Mouse (Mus musculus): Measurements from ENCODE around the gene Gm13539. TPM values are rescaled to one million over a fixed set of nuclear protein-coding genes. Genes with fewer than 3 reads are reported as not detected.
"Not testable (repeated sequence)": the region's sequence is repeated elsewhere in the genome, so short reads cannot be mapped to it uniquely, and the experiment has no call there.

The Gm13539 gene
- polyA plus RNA-seq (2015; fragmentation: Nextera tagmentation; extraction: Ambion mirVana) = not detected in 2 replicates

- no peak within 1 kb of the TSS for H3K4me2 ChIP-seq (replicated peaks)
Measured at GRCm38 (mm10) chr2:25781957-25782356, at the start of gene Gm13539. TSS of gene Gm13539 (plus strand) at chr2:25782257.

GRCm38 (mm10) chr2:25733199-25733930, 48.7 kb upstream of the Gm13539 start:
- Histone ChIP-seq H3K4me3 (replicated peaks) (no peak overlapping the region), H3K9ac (replicated peaks) (no peak overlapping the region), H3K36me3 (no peaks in the 10 kb centered on the region), H3K4me1 (replicated peaks) (no peaks in the 10 kb centered on the region), H3K4me2 (replicated peaks) (no peak overlapping the region), H3K27ac (no peak overlapping the region), H3K27me3 (no peaks in the 10 kb centered on the region), H3K9me3 (no peaks in the 10 kb centered on the region)
- no peak for ATAC-seq
- WGBS = 68% methylated on average over 2 of the region's 2 CpGs

More at GRCm38 (mm10) chr2:25781957-25782356, at the start of gene Gm13539:
- no peaks in the 10 kb centered on the region for H3K27me3 ChIP-seq
- H3K9me3 ChIP-seq = no peaks in the 10 kb centered on the region
- H3K27ac ChIP-seq = no peak within 1 kb of the TSS
- no peaks in the 10 kb centered on the region for H3K36me3 ChIP-seq
- no peak for ATAC-seq
- H3K4me1 ChIP-seq (replicated peaks) = no peaks in the 10 kb centered on the region
- H3K9ac ChIP-seq (replicated peaks) = no peak within 1 kb of the TSS
- no peak within 1 kb of the TSS for H3K4me3 ChIP-seq (replicated peaks)
- WGBS = 88% methylated on average over 3 of the region's 3 CpGs

- H3K9ac ChIP-seq (replicated peaks); H3K4me3 ChIP-seq (replicated peaks); H3K4me2 ChIP-seq (replicated peaks); H3K27ac ChIP-seq; H3K9me3 ChIP-seq; H3K36me3 ChIP-seq; H3K4me1 ChIP-seq (replicated peaks); ATAC-seq; H3K27me3 ChIP-seq: not testable (repeated sequence)
- 92% methylated on average over 3 of the region's 3 CpGs for WGBS
Measured at GRCm38 (mm10) chr2:25736709-25737108, 45.3 kb upstream of the Gm13539 start, which contains the start of gene Obp2b. TSS of gene Obp2b (plus strand) at chr2:25737009.

GRCm38 (mm10) chr2:25741671-25742070, 40.4 kb upstream of the Gm13539 start:
- no peak overlapping the region for H3K4me2 ChIP-seq (replicated peaks)
- H3K27ac ChIP-seq = no peak overlapping the region
- no peaks in the 10 kb centered on the region for H3K4me1 ChIP-seq (replicated peaks)
- peaks cover 3% of the 10 kb centered on the region; the same call in 1 of the 2 replicates for H3K9me3 ChIP-seq
- H3K9ac ChIP-seq (replicated peaks) = no peak overlapping the region
- no peak overlapping the region for H3K4me3 ChIP-seq (replicated peaks)
- H3K36me3 ChIP-seq = no peaks in the 10 kb centered on the region
- ATAC-seq = no peak
- H3K27me3 ChIP-seq = no peaks in the 10 kb centered on the region
- 53% methylated on average over 1 of the region's 1 CpGs for WGBS

GRCm38 (mm10) chr2:25754201-25754600, 27.9 kb upstream of the Gm13539 start:
- Histone ChIP-seq H3K4me2 (replicated peaks) (no peak overlapping the region), H3K36me3 (no peaks in the 10 kb centered on the region), H3K4me1 (replicated peaks) (no peaks in the 10 kb centered on the region), H3K27ac (no peak overlapping the region), H3K4me3 (replicated peaks) (no peak overlapping the region), H3K9me3 (0 out of 2 replicates have a peak, but pooled peaks cover 2% of the 10 kb centered on the region), H3K9ac (replicated peaks) (no peak overlapping the region), H3K27me3 (no peaks in the 10 kb centered on the region)
- WGBS = 100% methylated on average over 1 of the region's 1 CpGs
- ATAC-seq = no peak

- Histone ChIP-seq H3K4me2 (replicated peaks) (no peak overlapping the region), H3K9me3 (0 out of 2 replicates have a peak, but pooled peaks cover 2% of the 10 kb centered on the region), H3K36me3 (no peaks in the 10 kb centered on the region), H3K9ac (replicated peaks) (no peak overlapping the region), H3K27ac (no peak overlapping the region), H3K4me1 (replicated peaks) (no peaks in the 10 kb centered on the region), H3K27me3 (no peaks in the 10 kb centered on the region), H3K4me3 (replicated peaks) (no peak overlapping the region)
- ATAC-seq = no peak
- 50% methylated on average over 4 of the region's 4 CpGs for WGBS
Measured at GRCm38 (mm10) chr2:25758064-25758625, 23.9 kb upstream of the Gm13539 start.

- no peak within 1 kb of the TSS for H3K4me2 ChIP-seq (replicated peaks)
- WGBS = 55% methylated on average over 2 of the region's 2 CpGs
- no peak within 1 kb of the TSS for H3K27ac ChIP-seq
Measured at GRCm38 (mm10) chr2:25765269-25765668, 16.8 kb upstream of the Gm13539 start, which contains the start of gene Lcn3. TSS of gene Lcn3 (plus strand) at chr2:25765569.

GRCm38 (mm10) chr2:25767764-25768163, 14.3 kb upstream of the Gm13539 start:
- ATAC-seq = no peak
- no peak overlapping the region for H3K4me3 ChIP-seq (replicated peaks)

More at GRCm38 (mm10) chr2:25765269-25765668, 16.8 kb upstream of the Gm13539 start, which contains the start of gene Lcn3:
- no peak within 1 kb of the TSS for H3K4me3 ChIP-seq (replicated peaks)
- no peak for ATAC-seq
- H3K9ac ChIP-seq (replicated peaks) = no peak within 1 kb of the TSS
- H3K36me3 ChIP-seq = no peaks in the 10 kb centered on the region
- no peaks in the 10 kb centered on the region for H3K4me1 ChIP-seq (replicated peaks)
- H3K27me3 ChIP-seq = 0 out of 2 replicates have a peak, but pooled peaks cover 2% of the 10 kb centered on the region
- no peaks in the 10 kb centered on the region for H3K9me3 ChIP-seq

GRCm38 (mm10) chr2:25773507-25773906, 8.6 kb upstream of the Gm13539 start:
- no peak overlapping the region for H3K4me2 ChIP-seq (replicated peaks)
- H3K27ac ChIP-seq = no peak overlapping the region
- no peaks in the 10 kb centered on the region for H3K36me3 ChIP-seq
- no peaks in the 10 kb centered on the region for H3K27me3 ChIP-seq
- WGBS = 85% methylated on average over 2 of the region's 2 CpGs
- no peaks in the 10 kb centered on the region for H3K4me1 ChIP-seq (replicated peaks)
- no peak for ATAC-seq
- H3K9ac ChIP-seq (replicated peaks) = no peak overlapping the region
- H3K9me3 ChIP-seq = no peaks in the 10 kb centered on the region
- H3K4me3 ChIP-seq (replicated peaks) = no peak overlapping the region

More at GRCm38 (mm10) chr2:25767764-25768163, 14.3 kb upstream of the Gm13539 start:
- no peak overlapping the region for H3K4me2 ChIP-seq (replicated peaks)
- 91% methylated on average over 4 of the region's 4 CpGs for WGBS
- H3K36me3 ChIP-seq = no peaks in the 10 kb centered on the region
- H3K9me3 ChIP-seq = no peaks in the 10 kb centered on the region
- H3K27ac ChIP-seq = no peak overlapping the region
- no peak overlapping the region for H3K9ac ChIP-seq (replicated peaks)
- H3K27me3 ChIP-seq = 0 out of 2 replicates have a peak, but pooled peaks cover 2% of the 10 kb centered on the region
- H3K4me1 ChIP-seq (replicated peaks) = no peaks in the 10 kb centered on the region

- Histone ChIP-seq H3K36me3 (no peaks in the 10 kb centered on the region), H3K27ac (no peak overlapping the region)
Measured at GRCm38 (mm10) chr2:25774640-25775039, 7.4 kb upstream of the Gm13539 start.

GRCm38 (mm10) chr2:25775991-25776390, 6.1 kb upstream of the Gm13539 start:
- Histone ChIP-seq H3K4me2 (replicated peaks) (no peak overlapping the region), H3K27ac (no peak overlapping the region), H3K36me3 (no peaks in the 10 kb centered on the region), H3K9ac (replicated peaks) (no peak overlapping the region), H3K27me3 (no peaks in the 10 kb centered on the region), H3K4me1 (replicated peaks) (no peaks in the 10 kb centered on the region), H3K9me3 (no peaks in the 10 kb centered on the region), H3K4me3 (replicated peaks) (no peak overlapping the region)
- WGBS = 46% methylated on average over 3 of the region's 3 CpGs
- ATAC-seq = no peak

More at GRCm38 (mm10) chr2:25774640-25775039, 7.4 kb upstream of the Gm13539 start:
- ATAC-seq = no peak
- 84% methylated on average over 2 of the region's 2 CpGs for WGBS
- no peak overlapping the region for H3K4me3 ChIP-seq (replicated peaks)
- no peaks in the 10 kb centered on the region for H3K9me3 ChIP-seq
- H3K4me1 ChIP-seq (replicated peaks) = no peaks in the 10 kb centered on the region
- no peak overlapping the region for H3K4me2 ChIP-seq (replicated peaks)
- H3K27me3 ChIP-seq = no peaks in the 10 kb centered on the region
- no peak overlapping the region for H3K9ac ChIP-seq (replicated peaks)

- no peaks in the 10 kb centered on the region for H3K9me3 ChIP-seq
- H3K36me3 ChIP-seq = no peaks in the 10 kb centered on the region
- ATAC-seq = no peak
- WGBS = 83% methylated on average over 1 of the region's 1 CpGs
- H3K9ac ChIP-seq (replicated peaks) = no peak within 1 kb of the TSS
- no peaks in the 10 kb centered on the region for H3K4me1 ChIP-seq (replicated peaks)
- H3K27ac ChIP-seq = no peak within 1 kb of the TSS
- no peak within 1 kb of the TSS for H3K4me2 ChIP-seq (replicated peaks)
- H3K4me3 ChIP-seq (replicated peaks) = no peak within 1 kb of the TSS
- H3K27me3 ChIP-seq = no peaks in the 10 kb centered on the region
Measured at GRCm38 (mm10) chr2:25776717-25777116, 5.3 kb upstream of the Gm13539 start, which contains the start of gene Lcn11. TSS of gene Lcn11 (plus strand) at chr2:25777017.

All from midbrain, embryonic 13.5 days (tissue).